Mouse (Mus musculus) Patski (cell line): ENCODE results near the gene Tmem72. TPM values are rescaled to one million over a fixed set of nuclear protein-coding genes. Genes with fewer than 3 reads are reported as not detected.

Experiments
- ATAC-seq: fragments of 100-300 bp; one replicate; pipeline ENCODE4 v1.8.0; 2021
- CTCF ChIA-PET: fragments of 350-600 bp; sonication (Branson Sonifier 250); formaldehyde crosslinking; loops from one replicate; lab custom pipeline; 2022; ENCODE audit warnings: inconsistent platforms; lab: Charles Lee
- POLR2A ChIA-PET: fragments of 350-600 bp; sonication (Branson Sonifier 250); formaldehyde crosslinking; loops from one replicate; lab custom pipeline; 2022; ENCODE audit warnings: antibody characterized with exemption, inconsistent platforms; lab: Charles Lee
- DNase-seq: peaks from one replicate; pipeline ENCODE4 v3.0.0-alpha.2; 2011; ENCODE audit warnings: low read depth, low spot score
- H3K27me3 ChIP-seq: fragments of 371-371 bp; one replicate; pipeline ENCODE4 v1.5.1; 2021
- CTCF ChIP-seq: fragments of 100-300 bp; IDR thresholded peaks from one replicate; pipeline ENCODE4 v1.5.1; 2021
- in situ Hi-C: fragments of 300-500 bp; cut with MboI; formaldehyde crosslinking; loops from 3 replicates; pipeline ENCODE4 v1.11.1; 2018; ENCODE audit warnings: low pct_unique_long_range_greater_than_20kb, mixed read lengths
- polyA plus RNA-seq: library from polyadenylated mRNA; unstranded; gene quantifications from one replicate; pipeline ENCODE4 v1.2.3, GENCODE M21; 2021

The Tmem72 gene
- polyA plus RNA-seq, 1 experiment from 2014 or later, result 7.8 TPM

- no peak for DNase-seq
- no peaks in the 10 kb centered on the region for H3K27me3 ChIP-seq
- ChIA-PET POLR2A (no interaction called here), CTCF (interaction anchor here (1.3 kb wide), 1 partner anchor 11 kb away, joined by 3 read pairs; no protein-coding TSS in a partner anchor)
- no peak for TF ChIP-seq CTCF
- ATAC-seq, result peak; percentile 53
- in situ Hi-C loops, result no loop called here
Observed at GRCm38 (mm10) chr6:116670144-116670543, 46.6 kb downstream of the Tmem72 start.

GRCm38 (mm10) chr6:116668682-116669470, 47.8 kb downstream of the Tmem72 start:
- in situ Hi-C loops, result no loop called here
- ChIA-PET POLR2A (no interaction called here), CTCF (interaction anchor here (0.8 to 1.2 kb wide), 2 partner anchors 31 to 34 kb away, joined by 3 read pairs; no protein-coding TSS in a partner anchor)
- DNase-seq (no peak), ATAC-seq (no peak)
- TF ChIP-seq CTCF, result no peak
- H3K27me3 ChIP-seq, result no peaks in the 10 kb centered on the region

- ChIA-PET POLR2A (no interaction called here), CTCF (interaction anchor here (0.9 to 1.3 kb wide), 2 partner anchors 14 kb away, joined by 3 read pairs; no protein-coding TSS in a partner anchor)
- in situ Hi-C loops, result no loop called here
- DNase-seq, result no peak
- no peaks in the 10 kb centered on the region for H3K27me3 ChIP-seq
- ATAC-seq, result no peak
- no peak for TF ChIP-seq CTCF
Observed at GRCm38 (mm10) chr6:116667382-116667781, 49.3 kb downstream of the Tmem72 start.

- in situ Hi-C loops, result no loop called here
- no peak for DNase-seq
- H3K27me3 ChIP-seq, result no peaks in the 10 kb centered on the region
- ATAC-seq, result no peak
- no peak for TF ChIP-seq CTCF
- POLR2A ChIA-PET, result no interaction called here
- CTCF ChIA-PET, result interaction anchor here (0.9 to 1.3 kb wide), 2 partner anchors 13 to 14 kb away, joined by 3 read pairs; no protein-coding TSS in a partner anchor
Observed at GRCm38 (mm10) chr6:116666892-116667291, 49.8 kb downstream of the Tmem72 start.

GRCm38 (mm10) chr6:116666085-116666750, 50.5 kb downstream of the Tmem72 start:
- no peak for TF ChIP-seq CTCF
- in situ Hi-C loops, result no loop called here
- DNase-seq, result no peak
- ChIA-PET POLR2A (no interaction called here), CTCF (interaction anchor here (1.3 kb wide), 1 partner anchor 15 kb away, joined by 3 read pairs; no protein-coding TSS in a partner anchor)
- ATAC-seq, result no peak
- no peaks in the 10 kb centered on the region for H3K27me3 ChIP-seq

DNA sequence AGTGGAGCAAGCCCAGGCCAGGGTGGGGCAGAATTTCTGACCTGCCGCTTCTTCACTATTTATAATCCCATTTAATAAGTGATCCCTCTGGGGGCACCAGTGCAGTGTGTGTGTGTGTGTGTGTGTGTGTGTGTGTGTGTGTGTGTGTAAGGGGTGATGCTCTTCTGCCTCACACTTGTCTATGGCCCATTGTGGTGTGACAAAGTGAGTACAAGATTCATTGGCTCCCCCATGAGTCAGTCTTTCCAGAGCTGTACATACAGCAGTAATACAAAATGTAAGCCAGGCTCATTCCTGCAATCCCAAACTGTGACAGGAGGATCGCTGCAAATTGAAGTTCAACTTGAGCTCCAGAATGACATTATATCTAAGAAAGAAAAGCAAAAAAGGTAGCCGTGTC, 51.9 kb downstream of the Tmem72 start:
- POLR2A ChIA-PET, result no interaction called here
- ATAC-seq (no peak), DNase-seq (no peak)
- no peaks in the 10 kb centered on the region for H3K27me3 ChIP-seq
- in situ Hi-C loops, result no loop called here
- CTCF ChIA-PET, result interaction anchor here (1.0 kb wide), 1 partner anchor 28 kb away, joined by 3 read pairs; no protein-coding TSS in a partner anchor
- no peak for TF ChIP-seq CTCF

DNA sequence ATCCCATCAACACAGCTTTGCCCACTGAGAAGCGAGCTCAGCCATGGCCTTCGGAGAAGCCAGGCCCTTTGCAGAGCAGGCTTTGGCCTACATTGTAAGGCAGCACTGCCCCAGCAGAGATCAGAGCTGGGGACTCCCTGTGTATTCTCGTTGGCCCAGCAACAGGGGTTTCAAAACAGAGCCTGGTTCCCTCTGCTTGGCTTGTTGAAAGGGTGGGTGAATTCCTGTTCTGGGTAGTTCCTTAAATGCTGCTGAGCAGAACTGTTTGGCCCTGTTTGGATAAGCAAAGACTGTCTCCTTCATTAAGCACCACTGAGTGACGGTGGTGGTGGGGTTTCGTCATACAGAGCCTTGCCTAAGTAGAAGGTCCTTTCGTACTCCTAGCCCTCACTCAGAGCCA, 52.7 kb downstream of the Tmem72 start:
- no peaks in the 10 kb centered on the region for H3K27me3 ChIP-seq
- TF ChIP-seq CTCF, result no peak
- in situ Hi-C loops, result no loop called here
- ChIA-PET CTCF (interaction anchor here (1.0 kb wide), 1 partner anchor 29 kb away, joined by 3 read pairs; no protein-coding TSS in a partner anchor), POLR2A (no interaction called here)
- DNase-seq (no peak), ATAC-seq (no peak)

GRCm38 (mm10) chr6:116663364-116663763, 53.3 kb downstream of the Tmem72 start:
- in situ Hi-C loops, result no loop called here
- no peak for DNase-seq
- no peak for ATAC-seq
- POLR2A ChIA-PET, result no interaction called here
- H3K27me3 ChIP-seq, result no peaks in the 10 kb centered on the region
- no peak for TF ChIP-seq CTCF
- CTCF ChIA-PET, result interaction anchor here (1.3 kb wide), 1 partner anchor 10 kb away, joined by 3 read pairs; no protein-coding TSS in a partner anchor

DNA sequence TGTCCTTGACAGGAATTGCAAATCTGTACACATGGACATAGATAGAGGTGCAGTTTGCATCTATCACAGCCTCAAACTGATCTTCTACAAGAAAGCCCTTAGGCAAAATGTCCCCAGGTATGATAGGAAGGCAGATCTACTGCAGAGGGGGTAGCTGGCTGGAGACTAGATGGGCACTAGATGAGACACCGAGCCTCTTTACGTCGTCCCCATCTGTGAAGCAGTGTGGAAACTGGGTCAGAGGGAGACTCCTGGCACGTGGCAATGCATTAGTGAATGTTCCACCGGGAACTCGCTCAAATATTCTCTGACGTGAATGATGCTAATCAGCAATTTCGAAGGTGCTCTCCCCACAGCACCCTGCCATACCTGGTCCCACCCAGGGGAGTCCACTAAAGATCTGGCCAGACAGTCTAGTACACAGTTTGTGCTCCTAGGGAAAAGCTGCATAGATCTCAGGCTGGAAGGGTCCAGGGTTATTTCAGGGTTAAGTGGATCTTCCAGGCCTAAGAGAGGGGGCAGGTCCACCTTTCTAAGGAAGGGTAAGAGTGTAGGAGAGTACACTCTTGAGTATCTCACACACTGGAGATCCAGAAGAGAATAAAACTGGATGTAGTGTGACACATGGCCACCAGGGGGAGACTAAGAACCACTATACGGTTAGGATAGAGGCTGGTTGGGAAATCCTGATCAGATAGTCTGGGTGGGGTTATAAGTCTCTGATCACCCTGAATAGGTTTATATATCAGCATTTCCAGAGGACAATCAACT, 62.8 kb downstream of the Tmem72 start:
- H3K27me3 ChIP-seq, result no peaks in the 10 kb centered on the region
- CTCF ChIA-PET, result interaction anchor here (0.7 to 6.0 kb wide), 13 partner anchors 8 to 1175 kb away, joined by 3 to 62 read pairs (median 3); no protein-coding TSS in a partner anchor
- no peak for TF ChIP-seq CTCF
- POLR2A ChIA-PET, result no interaction called here
- in situ Hi-C loops, result loop anchor here (5.0 kb wide), 4 partner anchors 43 to 1173 kb away; no protein-coding TSS in a partner anchor
- no peak for ATAC-seq
- DNase-seq, result no peak

- no peaks in the 10 kb centered on the region for H3K27me3 ChIP-seq
- POLR2A ChIA-PET, result no interaction called here
- ATAC-seq (no peak), DNase-seq (no peak)
- TF ChIP-seq CTCF, result no peak
- CTCF ChIA-PET, result interaction anchor here (0.9 to 6.0 kb wide), 6 partner anchors 14 to 1175 kb away, joined by 3 to 62 read pairs (median 3); no protein-coding TSS in a partner anchor
- in situ Hi-C loops, result loop anchor here (5.0 kb wide), 4 partner anchors 44 to 1174 kb away; no protein-coding TSS in a partner anchor
Observed at GRCm38 (mm10) chr6:116653191-116653590, 63.5 kb downstream of the Tmem72 start.
